Mouse (Mus musculus): ENCODE data around the gene Anks6.

Anks6 gene

GRCm38 (mm10) chr4:47043866-47044265 lies 13.4 kb downstream of the Anks6 start:
- DNase-seq, result no peak

GRCm38 (mm10) chr4:47039586-47039985 lies 17.6 kb downstream of the Anks6 start:
- no peak for DNase-seq

GRCm38 (mm10) chr4:47037321-47037657 lies 19.9 kb downstream of the Anks6 start:
- DNase-seq, result peak; percentile 30 to 73

GRCm38 (mm10) chr4:47036486-47037320 lies 20.5 kb downstream of the Anks6 start:
- DNase-seq, result no peak

GRCm38 (mm10) chr4:47035536-47035935 lies 21.7 kb downstream of the Anks6 start:
- no peak for DNase-seq

- no peak for DNase-seq
Observed at GRCm38 (mm10) chr4:47032171-47032570, 25.1 kb downstream of the Anks6 start.

- DNase-seq, result no peak
Observed at GRCm38 (mm10) chr4:47028791-47029190, 28.4 kb downstream of the Anks6 start.

GRCm38 (mm10) chr4:47023949-47024348 lies 33.3 kb downstream of the Anks6 start:
- DNase-seq, result no peak

- no peak for DNase-seq
Observed at GRCm38 (mm10) chr4:47022804-47023603, 34.2 kb downstream of the Anks6 start.

- DNase-seq, result peak; percentile 44 to 79
Observed at GRCm38 (mm10) chr4:47020563-47020962, 36.7 kb downstream of the Anks6 start.

GRCm38 (mm10) chr4:47015156-47015555 lies 42.1 kb downstream of the Anks6 start:
- no peak for DNase-seq

- no peak for DNase-seq
Observed at GRCm38 (mm10) chr4:47012476-47012875, 44.8 kb downstream of the Anks6 start.

GRCm38 (mm10) chr4:47010400-47011231 lies 46.6 kb downstream of the Anks6 start:
- peak; percentile 52 to 60 for DNase-seq

- no peak for DNase-seq
Observed at GRCm38 (mm10) chr4:47000626-47001395, 56.4 kb downstream of the Anks6 start.

GRCm38 (mm10) chr4:46997969-46998368 lies 59.3 kb downstream of the Anks6 start:
- no peak for DNase-seq

GRCm38 (mm10) chr4:46992827-46993473 lies 64.3 kb downstream of the Anks6 start:
- no peak for DNase-seq

- no peak for DNase-seq
Observed at GRCm38 (mm10) chr4:46991959-46992316, 65.3 kb downstream of the Anks6 start.

- no peak for DNase-seq
Observed at GRCm38 (mm10) chr4:46991016-46991958, 65.9 kb downstream of the Anks6 start, which contains the start of gene Gabbr2. TSS of gene Gabbr2 (minus strand) at chr4:46991873.

- no peak for DNase-seq
Observed at GRCm38 (mm10) chr4:46990281-46991015, 66.8 kb downstream of the Anks6 start.

- DNase-seq, result no peak
Observed at GRCm38 (mm10) chr4:46989842-46990241, 67.4 kb downstream of the Anks6 start.

Data from spleen, adult 18-20 months (tissue).